Mouse (Mus musculus) CH12.LX (cell line): ENCODE results near the gene Nat8f4. TPM values are rescaled to one million over a fixed set of nuclear protein-coding genes. Genes with fewer than 3 reads are reported as not detected.
"Not testable (repeated sequence)": the region's sequence is repeated elsewhere in the genome, so short reads cannot be mapped to it uniquely, and the experiment has no call there.

Source experiments
- DNase-seq: peaks from one replicate; pipeline ENCODE4 v3.0.0-alpha.2; 2013; ENCODE audit errors: extremely low read depth
- H3K27ac ChIP-seq: 2 replicates; pipeline ENCODE4 v1.5.1; 2012; ENCODE audit warnings: low read depth, mild to moderate bottlenecking, control low read depth, moderate library complexity; ENCODE audit not compliant: insufficient read depth
- H3K27me3 ChIP-seq: replicated peaks from 2 replicates; pipeline ENCODE3; 2012; ENCODE audit warnings: inconsistent platforms
- H3K36me3 ChIP-seq, 2 experiments: replicated peaks in 1 of 2; 2 replicates each; pipeline versions ENCODE3 to v1.6.1; 2012; ENCODE audit warnings: inconsistent platforms in 1 of 2, low read length in 1 of 2, mild to moderate bottlenecking in 1 of 2, mixed read lengths in 1 of 2, moderate library complexity in 1 of 2; ENCODE audit not compliant: control insufficient read depth in 1 of 2, insufficient read depth in 1 of 2
- H3K4me1 ChIP-seq, 2 experiments: 2 replicates each; pipeline ENCODE4 v1.6.1; 2012; ENCODE audit warnings: inconsistent platforms in 1 of 2, moderate library complexity in 1 of 2; ENCODE audit not compliant: insufficient read depth in 2 of 2, control insufficient read depth in 1 of 2
- H3K4me2 ChIP-seq: 2 replicates; pipeline ENCODE4 v1.6.1; 2012; ENCODE audit warnings: low read depth, mild to moderate bottlenecking, control low read depth; ENCODE audit not compliant: poor library complexity, insufficient read depth, severe bottlenecking
- H3K4me3 ChIP-seq, 3 experiments: fragments of 150-350 bp in 1 of 3; sonication (generic) in 1 of 3; replicated peaks in 1 of 3; 2 replicates each; pipeline versions ENCODE3 to v1.5.1; 2011 to 2012; ENCODE audit warnings: low read depth in 2 of 3, low read length in 2 of 3, mild to moderate bottlenecking in 2 of 3, moderate library complexity in 2 of 3, control low read depth in 1 of 3, improper control_type of control experiment in 1 of 3, inconsistent platforms in 1 of 3, mixed read lengths in 1 of 3; ENCODE audit not compliant: poor library complexity in 1 of 3
- H3K79me2 ChIP-seq: replicated peaks from 2 replicates; pipeline ENCODE4 v1.6.1; 2012; ENCODE audit warnings: mild to moderate bottlenecking, moderate library complexity; ENCODE audit not compliant: control insufficient read depth, poor library complexity, insufficient read depth, severe bottlenecking; ENCODE audit errors: extremely low read depth
- H3K9ac ChIP-seq: 2 replicates; pipeline ENCODE4 v1.6.1; 2012; ENCODE audit warnings: low read depth, mild to moderate bottlenecking, control low read depth, moderate library complexity; ENCODE audit not compliant: insufficient read depth
- H3K9me3 ChIP-seq: replicated peaks from 2 replicates; pipeline ENCODE3; 2012; ENCODE audit warnings: low read length, inconsistent platforms, mixed read lengths
- BHLHE40 ChIP-seq: IDR thresholded peaks from 2 replicates; pipeline ENCODE4 v1.6.1; 2011; ENCODE audit warnings: mild to moderate bottlenecking, low read depth, low read length, improper control_type of control experiment
- CHD1 ChIP-seq: IDR thresholded peaks from 2 replicates; pipeline ENCODE4 v1.6.1; 2012; ENCODE audit warnings: low read depth, low read length, improper control_type of control experiment, inconsistent platforms
- E2F4 ChIP-seq: IDR thresholded peaks from 2 replicates; pipeline ENCODE4 v1.6.1; 2011; ENCODE audit warnings: low read depth, low read length, improper control_type of control experiment; ENCODE audit not compliant: insufficient replicate concordance
- ETS1 ChIP-seq: conservative IDR thresholded peaks from 2 replicates; pipeline ENCODE4 v1.6.1; 2012; ENCODE audit warnings: low read depth, mild to moderate bottlenecking, inconsistent platforms, low read length, improper control_type of control experiment, moderate library complexity
- HCFC1 ChIP-seq: IDR thresholded peaks from 2 replicates; pipeline ENCODE4 v1.6.1; 2012; ENCODE audit warnings: low read depth, mild to moderate bottlenecking, inconsistent platforms, low read length, improper control_type of control experiment
- JUN ChIP-seq: IDR thresholded peaks from 2 replicates; pipeline ENCODE4 v1.6.1; 2011; ENCODE audit warnings: low read depth, mild to moderate bottlenecking, low read length, improper control_type of control experiment, moderate library complexity; ENCODE audit not compliant: insufficient read depth
- KAT2A ChIP-seq: IDR thresholded peaks from 2 replicates; pipeline ENCODE4 v1.6.1; 2012; ENCODE audit warnings: low read length, improper control_type of control experiment, inconsistent platforms; ENCODE audit not compliant: insufficient replicate concordance
- MEF2A ChIP-seq: IDR thresholded peaks from 2 replicates; pipeline ENCODE4 v1.6.1; 2014; ENCODE audit warnings: low read depth, mild to moderate bottlenecking, inconsistent platforms, low read length, improper control_type of control experiment, borderline replicate concordance
- MXI1 ChIP-seq: IDR thresholded peaks from 2 replicates; pipeline ENCODE4 v1.6.1; 2011; ENCODE audit warnings: mild to moderate bottlenecking, low read depth, low read length, improper control_type of control experiment
- PAX5 ChIP-seq: IDR thresholded peaks from 2 replicates; pipeline ENCODE4 v1.6.1; 2012; ENCODE audit warnings: low read length, inconsistent platforms, mixed read lengths
- POLR2AphosphoS2 ChIP-seq: IDR thresholded peaks from 2 replicates; pipeline ENCODE4 v1.6.1; 2011; ENCODE audit warnings: low read depth, low read length, improper control_type of control experiment
- RCOR1 ChIP-seq: conservative IDR thresholded peaks from 2 replicates; pipeline ENCODE4 v1.6.1; 2012; ENCODE audit warnings: low read depth, mild to moderate bottlenecking, inconsistent platforms, low read length, improper control_type of control experiment
- SIN3A ChIP-seq: IDR thresholded peaks from 2 replicates; pipeline ENCODE4 v1.6.1; 2012; ENCODE audit warnings: low read length, improper control_type of control experiment, inconsistent platforms
- SMC3 ChIP-seq: IDR thresholded peaks from 2 replicates; pipeline ENCODE4 v1.6.1; 2011; ENCODE audit warnings: low read depth, low read length, improper control_type of control experiment
- TCF12 ChIP-seq: IDR thresholded peaks from 2 replicates; pipeline ENCODE4 v1.6.1; 2014; ENCODE audit warnings: low read depth, mild to moderate bottlenecking, inconsistent platforms, low read length, improper control_type of control experiment
- USF2 ChIP-seq: conservative IDR thresholded peaks from 2 replicates; pipeline ENCODE4 v1.6.1; 2011; ENCODE audit warnings: low read depth, low read length, improper control_type of control experiment
- ZC3H11A ChIP-seq: IDR thresholded peaks from 2 replicates; pipeline ENCODE4 v1.6.1; 2012; ENCODE audit warnings: low read depth, mild to moderate bottlenecking, inconsistent platforms, low read length, improper control_type of control experiment
- ZKSCAN1 ChIP-seq: IDR thresholded peaks from 2 replicates; pipeline ENCODE4 v1.6.1; 2012; ENCODE audit warnings: low read depth, inconsistent platforms, low read length, improper control_type of control experiment, borderline replicate concordance
- ZMIZ1 ChIP-seq: IDR thresholded peaks from 2 replicates; pipeline ENCODE4 v1.6.1; 2012; ENCODE audit warnings: low read depth, mild to moderate bottlenecking, inconsistent platforms, low read length, improper control_type of control experiment
- dilution Hi-C: fragments of 300-500 bp; cut with MboI; formaldehyde crosslinking; loops from 2 replicates; pipeline ENCODE4 v1.14.3; 2020; ENCODE audit warnings: low sequenced_read_pairs; ENCODE audit not compliant: extremely low pct_unique_long_range_greater_than_20kb, extremely low pct_ligation_motif_present
- in situ Hi-C: fragments of 300-500 bp; cut with MboI; formaldehyde crosslinking; loops from 3 replicates; pipeline ENCODE4 v1.14.3; 2019; ENCODE audit warnings: low sequenced_read_pairs, low pct_ligation_motif_present, low pct_unique_long_range_greater_than_20kb, mixed read lengths
- polyA plus RNA-seq: library from polyadenylated mRNA; unstranded; fragments of >175 nt; gene quantifications from 2 replicates; pipeline ENCODE4 v1.2.1, GENCODE M21; 2012; ENCODE audit warnings: low read depth; ENCODE audit not compliant: insufficient read length
- total RNA-seq, 2 experiments: library from RNA; depleted of rRNA; stranded (reverse); fragments of 300-350 nt in 1 of 2; fragments of >200 nt in 1 of 2; gene quantifications; 2 replicates each; pipeline ENCODE4 v1.2.3; 2012 to 2014

The Nat8f4 gene
- total and polyA plus RNA-seq, 3 experiments, result 1.8 to 2.4 (median 2.3) TPM

- no peak overlapping the region for H3K9ac ChIP-seq
- no peak overlapping the region for H3K27ac ChIP-seq
- in situ Hi-C loops (loop anchor here (25.0 kb wide), 2 partner anchors 322 to 447 kb away; partner anchors contain the start of genes Alms1, Cct7 and Pradc1), dilution Hi-C loops (no loop called here)
- no peaks in the 10 kb centered on the region for H3K9me3 ChIP-seq
- no peak overlapping the region for H3K4me2 ChIP-seq
- H3K79me2 ChIP-seq, result no peaks in the 10 kb centered on the region
- no peaks in the 10 kb centered on the region for H3K27me3 ChIP-seq
- no peak for DNase-seq
- H3K36me3 ChIP-seq, result peaks cover 0 to 8% of the 10 kb centered on the region in 2 experiments
- H3K4me1 ChIP-seq, result peaks cover 0 to 4% of the 10 kb centered on the region in 2 experiments; a peak in 1 of 4 replicates
- TF ChIP-seq MXI1 (no peak), ZC3H11A (no peak), E2F4 (no peak), SMC3 (no peak), BHLHE40 (no peak), SIN3A (no peak), USF2 (no peak), ZMIZ1 (no peak), PAX5 (no peak), MEF2A (no peak), JUN (no peak), ETS1 (no peak), HCFC1 (no peak)
- no peak overlapping the region for H3K4me3 ChIP-seq
Observed at GRCm38 (mm10) chr6:85909704-85910103, 5.0 kb upstream of the Nat8f4 start.

GRCm38 (mm10) chr6:85908341-85908740 is 3.7 kb upstream of the Nat8f4 start:
- in situ Hi-C loops, result loop anchor here (25.0 kb wide), 2 partner anchors 321 to 446 kb away; partner anchors contain the start of genes Alms1, Cct7 and Pradc1

GRCm38 (mm10) chr6:85906911-85907351 is 2.2 kb upstream of the Nat8f4 start:
- DNase-seq, H3K79me2 ChIP-seq, H3K9me3 ChIP-seq, H3K36me3 ChIP-seq, H3K4me1 ChIP-seq, H3K27me3 ChIP-seq, H3K4me3 ChIP-seq, H3K4me2 ChIP-seq, dilution Hi-C loops, H3K9ac ChIP-seq, H3K27ac ChIP-seq: not testable (repeated sequence)
- in situ Hi-C loops, result loop anchor here (25.0 kb wide), 2 partner anchors 320 to 445 kb away; partner anchors contain the start of genes Alms1, Cct7 and Pradc1

More at GRCm38 (mm10) chr6:85908341-85908740, 3.7 kb upstream of the Nat8f4 start:
- H3K27me3 ChIP-seq, result no peaks in the 10 kb centered on the region
- no peak overlapping the region for H3K9ac ChIP-seq
- H3K4me2 ChIP-seq, result no peak overlapping the region
- H3K4me3 ChIP-seq, result no peak overlapping the region
- dilution Hi-C loops, result no loop called here
- H3K9me3 ChIP-seq, result no peaks in the 10 kb centered on the region
- no peak for TF ChIP-seq POLR2AphosphoS2
- TF ChIP-seq MXI1, result no peak
- no peak for TF ChIP-seq ZC3H11A
- TF ChIP-seq MEF2A, result no peak
- no peak for TF ChIP-seq TCF12
- TF ChIP-seq CHD1, result no peak
- no peak for TF ChIP-seq KAT2A
- TF ChIP-seq PAX5, result no peak
- TF ChIP-seq RCOR1, result no peak
- no peak for TF ChIP-seq E2F4
- TF ChIP-seq ZMIZ1, result no peak
- TF ChIP-seq ZKSCAN1, result no peak
- H3K36me3 ChIP-seq, result peaks cover 0 to 8% of the 10 kb centered on the region in 2 experiments
- no peak overlapping the region for H3K27ac ChIP-seq
- DNase-seq, result no peak
- peaks cover 0 to 5% of the 10 kb centered on the region in 2 experiments; a peak in 2 of 4 replicates for H3K4me1 ChIP-seq
- no peaks in the 10 kb centered on the region for H3K79me2 ChIP-seq
